Mouse (Mus musculus): ENCODE measurements around the gene Vmn2r84. TPM values are rescaled to one million over a fixed set of nuclear protein-coding genes. Genes with fewer than 3 reads are reported as not detected.
"Not testable (repeated sequence)": the region's sequence is repeated elsewhere in the genome, so short reads cannot be mapped to it uniquely, and the experiment has no call there.

Gene Vmn2r84
- polyA plus RNA-seq, 1 experiment from 2014 or later, result not detected

GRCm38 (mm10) chr10:130368384-130368783, 25.7 kb downstream of the Vmn2r84 start:
- H3K4me1 ChIP-seq, result no peaks in the 10 kb centered on the region
- no peak for ATAC-seq (ENCODE audit: low FRiP score, low read depth)
- no peak overlapping the region for H3K27ac ChIP-seq
- no peaks in the 10 kb centered on the region for H3K36me3 ChIP-seq
- no peaks in the 10 kb centered on the region for H3K27me3 ChIP-seq
- no peaks in the 10 kb centered on the region for H3K9me3 ChIP-seq
- no peak overlapping the region for H3K4me3 ChIP-seq
- no peak overlapping the region for H3K9ac ChIP-seq
- H3K4me2 ChIP-seq (replicated peaks), result no peak overlapping the region

- ATAC-seq (ENCODE audit: low FRiP score, low read depth), result no peak
- Histone ChIP-seq H3K36me3 (no peaks in the 10 kb centered on the region), H3K9ac (no peak overlapping the region), H3K9me3 (no peaks in the 10 kb centered on the region), H3K4me1 (no peaks in the 10 kb centered on the region), H3K27ac (no peak overlapping the region), H3K4me2 (replicated peaks) (no peak overlapping the region), H3K27me3 (no peaks in the 10 kb centered on the region), H3K4me3 (no peak overlapping the region)
These were observed 29.4 kb downstream of the Vmn2r84 start for GRCm38 (mm10) chr10:130364766-130365165.

GRCm38 (mm10) chr10:130363438-130364164, 30.5 kb downstream of the Vmn2r84 start:
- Histone ChIP-seq H3K36me3 (no peaks in the 10 kb centered on the region), H3K9me3 (no peaks in the 10 kb centered on the region), H3K9ac (no peak overlapping the region), H3K27ac (no peak overlapping the region), H3K4me3 (no peak overlapping the region), H3K4me1 (no peaks in the 10 kb centered on the region), H3K4me2 (replicated peaks) (no peak overlapping the region), H3K27me3 (no peaks in the 10 kb centered on the region)
- 60% methylated on average over 2 of the region's 2 CpGs for WGBS
- peak; percentile 81 for ATAC-seq (ENCODE audit: low FRiP score, low read depth)

- Histone ChIP-seq H3K27ac (no peak overlapping the region), H3K4me3 (no peak overlapping the region), H3K4me2 (replicated peaks) (no peak overlapping the region), H3K27me3 (no peaks in the 10 kb centered on the region), H3K36me3 (no peaks in the 10 kb centered on the region), H3K9me3 (no peaks in the 10 kb centered on the region), H3K9ac (no peak overlapping the region), H3K4me1 (no peaks in the 10 kb centered on the region)
- no peak for ATAC-seq (ENCODE audit: low FRiP score, low read depth)
- 91% methylated on average over 1 of the region's 1 CpGs for WGBS
These were observed 50.1 kb downstream of the Vmn2r84 start for GRCm38 (mm10) chr10:130344056-130344455.

GRCm38 (mm10) chr10:130340050-130340449, 54.1 kb downstream of the Vmn2r84 start:
- ATAC-seq (ENCODE audit: low FRiP score, low read depth); H3K27ac ChIP-seq; H3K4me3 ChIP-seq; H3K4me2 ChIP-seq (replicated peaks); H3K9me3 ChIP-seq; H3K4me1 ChIP-seq; H3K9ac ChIP-seq; H3K27me3 ChIP-seq; H3K36me3 ChIP-seq: not testable (repeated sequence)
- WGBS, result 86% methylated on average over 4 of the region's 4 CpGs

GRCm38 (mm10) chr10:130337581-130337980, 56.6 kb downstream of the Vmn2r84 start:
- no peak overlapping the region for H3K4me2 ChIP-seq (replicated peaks)
- H3K27ac ChIP-seq, result no peak overlapping the region
- 49% methylated on average over 2 of the region's 2 CpGs for WGBS
- no peak overlapping the region for H3K9ac ChIP-seq
- ATAC-seq (ENCODE audit: low FRiP score, low read depth), result no peak
- no peaks in the 10 kb centered on the region for H3K4me1 ChIP-seq
- no peaks in the 10 kb centered on the region for H3K9me3 ChIP-seq
- H3K27me3 ChIP-seq, result no peaks in the 10 kb centered on the region
- no peak overlapping the region for H3K4me3 ChIP-seq
- H3K36me3 ChIP-seq, result no peaks in the 10 kb centered on the region

GRCm38 (mm10) chr10:130336385-130336784, 57.7 kb downstream of the Vmn2r84 start:
- Histone ChIP-seq H3K4me3 (no peak overlapping the region), H3K27me3 (no peaks in the 10 kb centered on the region), H3K4me1 (no peaks in the 10 kb centered on the region), H3K9ac (no peak overlapping the region), H3K9me3 (no peaks in the 10 kb centered on the region), H3K36me3 (no peaks in the 10 kb centered on the region), H3K27ac (no peak overlapping the region), H3K4me2 (replicated peaks) (no peak overlapping the region)
- no peak for ATAC-seq (ENCODE audit: low FRiP score, low read depth)
- WGBS, result 75% methylated on average over 1 of the region's 1 CpGs

GRCm38 (mm10) chr10:130330711-130331110, 63.4 kb downstream of the Vmn2r84 start:
- WGBS, result 85% methylated on average over 1 of the region's 1 CpGs

More at GRCm38 (mm10) chr10:130330711-130331110, 63.4 kb downstream of the Vmn2r84 start:
- H3K4me2 ChIP-seq (replicated peaks), result no peak overlapping the region
- H3K9me3 ChIP-seq, result no peaks in the 10 kb centered on the region
- no peaks in the 10 kb centered on the region for H3K4me1 ChIP-seq
- no peaks in the 10 kb centered on the region for H3K36me3 ChIP-seq
- H3K9ac ChIP-seq, result no peak overlapping the region
- H3K27me3 ChIP-seq, result no peaks in the 10 kb centered on the region
- no peak overlapping the region for H3K27ac ChIP-seq
- no peak overlapping the region for H3K4me3 ChIP-seq
- ATAC-seq (ENCODE audit: low FRiP score, low read depth), result no peak

Other genes starting within 250 kb of the Vmn2r84 start
- not detected in 2 replicates for gene Olfr825, start 227.6 kb downstream of the Vmn2r84 start, polyA plus RNA-seq (2015; fragmentation: Nextera tagmentation; extraction: Ambion mirVana)
- not detected in 2 replicates for gene Olfr826, start 210.1 kb downstream of the Vmn2r84 start, polyA plus RNA-seq (2015; fragmentation: Nextera tagmentation; extraction: Ambion mirVana)
- not detected in 2 replicates for gene Olfr827, start 179.9 kb downstream of the Vmn2r84 start, polyA plus RNA-seq (2015; fragmentation: Nextera tagmentation; extraction: Ambion mirVana)
- not detected in 2 replicates for gene Neurod4, start 114.1 kb downstream of the Vmn2r84 start, polyA plus RNA-seq (2015; fragmentation: Nextera tagmentation; extraction: Ambion mirVana)
- 0.86 and 1.0 TPM in 2 replicates for gene Tespa1, start 71.5 kb downstream of the Vmn2r84 start, polyA plus RNA-seq (2015; fragmentation: Nextera tagmentation; extraction: Ambion mirVana)
- gene Vmn2r85, start 35.4 kb upstream of the Vmn2r84 start, polyA plus RNA-seq (2015; fragmentation: Nextera tagmentation; extraction: Ambion mirVana), result not detected in 2 replicates
- gene Vmn2r86, start 61.7 kb upstream of the Vmn2r84 start, polyA plus RNA-seq (2015; fragmentation: Nextera tagmentation; extraction: Ambion mirVana), result 0.03 TPM in 2 replicates
- gene Vmn2r87, start 103.1 kb upstream of the Vmn2r84 start, polyA plus RNA-seq (2015; fragmentation: Nextera tagmentation; extraction: Ambion mirVana), result not detected in 2 replicates

All from limb, embryonic 13.5 days (tissue).